ENCODE assay signal across 10 mouse cellular contexts in the genomic region with DNA sequence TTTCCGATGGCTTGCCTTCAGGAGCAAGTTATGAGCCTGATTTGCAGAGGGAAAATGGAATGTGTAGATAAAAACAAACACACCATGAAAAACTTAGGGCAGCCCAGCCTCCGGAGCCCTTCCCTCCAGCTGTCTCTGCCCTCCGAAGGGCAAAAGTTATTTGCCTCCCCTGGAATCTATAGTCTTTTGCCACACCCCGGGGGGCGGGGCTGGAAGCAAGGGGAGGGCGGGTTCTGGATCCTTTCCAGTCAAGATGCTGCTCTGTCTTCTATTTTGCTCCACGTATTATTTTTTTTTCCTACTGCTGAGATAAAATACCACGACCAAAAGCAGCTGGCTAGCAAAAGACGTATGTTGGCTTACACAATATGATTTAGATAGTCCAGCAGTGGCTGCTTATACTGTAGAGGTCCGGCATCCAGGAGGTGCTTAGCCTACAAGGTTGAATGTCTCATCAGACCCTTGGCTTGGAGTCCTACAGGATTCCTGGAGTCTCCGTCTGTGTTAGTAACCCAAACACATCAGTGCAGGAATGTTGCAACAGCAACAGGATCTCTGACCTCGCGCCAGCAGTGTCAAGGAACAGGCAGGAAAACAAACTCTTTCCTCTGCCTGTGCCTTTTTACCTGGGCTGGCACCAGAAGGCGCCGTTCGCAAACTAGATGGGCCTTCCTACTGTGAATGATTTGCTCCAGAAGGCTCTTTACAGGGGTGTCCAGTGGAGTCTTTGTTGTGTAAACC. TPM values are rescaled to one million over a fixed set of nuclear protein-coding genes. Genes with fewer than 3 reads are reported as not detected.
DNase-seq lines count a peak whose midpoint lies in the region; ATAC-seq and TF ChIP-seq lines count a peak whose summit lies in the region.
"Had no signal": no experiment of that assay in that cellular context is flagged by ENCODE, and none has a peak within 500 bp of the region (broad histone marks: within the 10 kb centered on the region; RNA-seq: fewer than 3 reads in every experiment).

No protein-coding gene starts in this region.

- H3K4me3 ChIP-seq in heart, embryonic 12.5 days, result peak overlapping the region; percentile 24
- peak overlapping the region; percentile 3; the same call in 1 of the 2 replicates for H3K4me3 ChIP-seq in intestine, postnatal 0 days (ENCODE audit: low read depth, low read length)

- no peaks in the 10 kb centered on the region for H3K36me3 ChIP-seq in heart, embryonic 12.5 days
- H3K36me3 ChIP-seq in intestine, postnatal 0 days (ENCODE audit: control insufficient read depth, insufficient read depth), result no peaks in the 10 kb centered on the region

- 4% methylated on average over 16 of the region's 16 CpGs for WGBS in heart, embryonic 12.5 days
- WGBS in intestine, postnatal 0 days, result 2% methylated on average over 16 of the region's 16 CpGs

- peaks cover 18% of the 10 kb centered on the region for H3K4me1 ChIP-seq in heart, embryonic 12.5 days (replicated peaks)
- H3K4me1 ChIP-seq in intestine, postnatal 0 days (replicated peaks; ENCODE audit: control insufficient read depth, insufficient read depth, low read length), result no peaks in the 10 kb centered on the region

- intact Hi-C loops in heart, postnatal 10 days (cut with DNase I), result no loop called here

- H3K9ac ChIP-seq in heart, embryonic 12.5 days, result peak overlapping the region; percentile 23; the same call in 1 of the 2 replicates
- no peak overlapping the region for H3K9ac ChIP-seq in intestine, postnatal 0 days (ENCODE audit: low read depth, low read length)

- TF ChIP-seq CTCF in intestine, postnatal 0 days (IDR thresholded peaks at IDR 0.05; ENCODE audit: low read depth), result peak; percentile 11; the same call in 1 of the 2 replicates

- 0 out of 2 replicates have a peak, but pooled peaks cover 20% of the 10 kb centered on the region for H3K27me3 ChIP-seq in heart, embryonic 12.5 days (replicated peaks)
- H3K27me3 ChIP-seq in intestine, postnatal 0 days (replicated peaks; ENCODE audit: control insufficient read depth, insufficient read depth, low read length), result no peaks in the 10 kb centered on the region
- H3K27me3 ChIP-seq: CH12.LX had no signal

- H3K27ac ChIP-seq in heart, embryonic 12.5 days (ENCODE audit: poor library complexity, severe bottlenecking), result no peak overlapping the region
- no peak overlapping the region for H3K27ac ChIP-seq in intestine, postnatal 0 days (ENCODE audit: low read depth, low read length)
- H3K27ac ChIP-seq: macrophage had no signal

- no peak for DNase-seq in heart, postnatal 10 days
- DNase-seq in embryo, embryonic 10.5 days (ENCODE audit: low spot score), result peak; percentile 49
- DNase-seq in lung, postnatal 14 days, result peak; percentile 43
- DNase-seq in cerebellum, adult 18-20 months, result no peak
- no peak for DNase-seq in layer of hippocampus, postnatal 25 days (ENCODE audit: extremely low spot score in 1 of 2, low spot score in 1 of 2)
- DNase-seq in cerebellum, postnatal 25 days, result no peak

- no peaks in the 10 kb centered on the region for H3K9me3 ChIP-seq in heart, embryonic 12.5 days (replicated peaks)
- H3K9me3 ChIP-seq in intestine, postnatal 0 days (ENCODE audit: control insufficient read depth), result no peaks in the 10 kb centered on the region

- peak; percentile 72; the same call in 1 of the 2 replicates for ATAC-seq in heart, embryonic 12.5 days (ENCODE audit: insufficient number of reproducible peaks, low FRiP score)
- no peak for ATAC-seq in intestine, postnatal 0 days

- peak overlapping the region; percentile 66 for H3K4me2 ChIP-seq in heart, embryonic 12.5 days
- peak overlapping the region; percentile 53 for H3K4me2 ChIP-seq in intestine, postnatal 0 days (replicated peaks; ENCODE audit: low read depth)

RNA-seq across cellular contexts. Expression of a gene that starts 5.4 kb away (rescaled TPM):
- polyA plus RNA-seq in heart, embryonic 12.5 days (2016; fragmentation: Nextera tagmentation; extraction: Ambion mirVana), result 28.0 and 28.7 TPM in 2 replicates
- 10 to 100 TPM; 38.0 to 40.2 TPM for total RNA-seq in heart, postnatal 10 days (2021)
- 9.3 and 9.9 TPM in 2 replicates for polyA plus RNA-seq in intestine, postnatal 0 days (2015; fragmentation: Nextera tagmentation; extraction: Ambion mirVana)
- total RNA-seq in layer of hippocampus, postnatal 25 days (2021), result 10 to 100 TPM; 90.2 to 99.9 TPM

Comparison
In these comparisons a context has a peak if more than half of its experiments do, and no peak if none do; other contexts are left out.
1. DNase-seq: peak in embryo, embryonic 10.5 days (single experiment) and lung, postnatal 14 days (single experiment); none in heart, postnatal 10 days (0 of 2), cerebellum, adult 18-20 months (0 of 2), layer of hippocampus, postnatal 25 days (0 of 2) and cerebellum, postnatal 25 days (0 of 2).